Mouse (Mus musculus): ENCODE results near the gene Naa16. TPM values are rescaled to one million over a fixed set of nuclear protein-coding genes. Genes with fewer than 3 reads are reported as not detected.
"Not testable (repeated sequence)": the region's sequence is repeated elsewhere in the genome, so short reads cannot be mapped to it uniquely, and the experiment has no call there.

Naa16 gene
- 30.2 and 34.2 TPM in 2 replicates for polyA plus RNA-seq (2014; fragmentation: Nextera tagmentation; extraction: Ambion mirVana)

GRCm38 (mm10) chr14:79390265-79390926, at the start of gene Naa16:
Gene Naa16 (minus strand): TSS chr14:79390778.
- Histone ChIP-seq H3K36me3 (ENCODE audit: control insufficient read depth, insufficient read depth, low read length) (peaks cover 8% of the 10 kb centered on the region; the same call in 1 of the 2 replicates), H3K9me3 (ENCODE audit: control insufficient read depth, low read length) (no peaks in the 10 kb centered on the region), H3K9ac (ENCODE audit: low read depth, low read length) (peak within 1 kb of the TSS; percentile 93), H3K4me2 (ENCODE audit: low read depth, low read length) (peak within 1 kb of the TSS; percentile 80), H3K27ac (replicated peaks; ENCODE audit: low read depth, low read length) (peak within 1 kb of the TSS; percentile 99), H3K27me3 (replicated peaks; ENCODE audit: control insufficient read depth, insufficient read depth, low read length) (no peaks in the 10 kb centered on the region), H3K4me3 (ENCODE audit: low read depth, low read length) (peak within 1 kb of the TSS; percentile 91), H3K4me1 (ENCODE audit: control insufficient read depth, insufficient read depth, low read length) (peaks cover 8% of the 10 kb centered on the region)
- WGBS, result under 1% methylated on average over 50 of the region's 71 CpGs
- peak; percentile 96 for DNase-seq (ENCODE audit: low spot score)
- peak; percentile 97 for ATAC-seq (ENCODE audit: low read depth)

DNA sequence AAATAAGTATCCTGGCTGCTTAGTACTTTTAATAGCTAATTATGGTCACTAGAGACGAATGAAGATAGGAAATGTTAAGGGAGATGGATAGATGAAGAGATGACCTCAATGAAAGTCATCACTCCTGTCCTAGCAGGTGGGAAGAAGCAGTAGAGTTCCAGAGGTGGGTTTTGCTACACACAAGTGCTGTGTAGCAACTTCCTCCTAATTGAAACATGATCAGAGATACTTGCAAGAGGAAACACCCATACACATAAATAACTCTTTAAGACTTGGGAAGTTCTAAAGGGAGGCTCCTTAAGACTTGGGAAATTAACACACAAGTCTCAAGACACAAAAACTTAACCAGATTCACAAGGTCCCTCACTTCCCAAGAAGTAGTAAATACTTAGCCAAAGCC, 43.5 kb upstream of the Naa16 start:
- Histone ChIP-seq H3K4me1 (ENCODE audit: control insufficient read depth, insufficient read depth, low read length) (no peaks in the 10 kb centered on the region), H3K27me3 (replicated peaks; ENCODE audit: control insufficient read depth, insufficient read depth, low read length) (no peaks in the 10 kb centered on the region), H3K9ac (ENCODE audit: low read depth, low read length) (no peak overlapping the region), H3K36me3 (ENCODE audit: control insufficient read depth, insufficient read depth, low read length) (no peaks in the 10 kb centered on the region), H3K4me3 (ENCODE audit: low read depth, low read length) (no peak overlapping the region), H3K4me2 (ENCODE audit: low read depth, low read length) (no peak overlapping the region), H3K27ac (replicated peaks; ENCODE audit: low read depth, low read length) (no peak overlapping the region), H3K9me3 (ENCODE audit: control insufficient read depth, low read length) (no peaks in the 10 kb centered on the region)
- ATAC-seq (ENCODE audit: low read depth) (no peak), DNase-seq (ENCODE audit: low spot score) (no peak)
- 77% methylated on average over 1 of the region's 1 CpGs for WGBS

- H3K4me2 ChIP-seq (ENCODE audit: low read depth, low read length), result peak overlapping the region; percentile 51
- peaks cover 13% of the 10 kb centered on the region for H3K36me3 ChIP-seq (ENCODE audit: control insufficient read depth, insufficient read depth, low read length)
- peak overlapping the region; percentile 47 for H3K4me3 ChIP-seq (ENCODE audit: low read depth, low read length)
- ATAC-seq (ENCODE audit: low read depth), result peak; percentile 3; the same call in 1 of the 2 replicates
- peaks cover 14% of the 10 kb centered on the region for H3K9me3 ChIP-seq (ENCODE audit: control insufficient read depth, low read length)
- H3K9ac ChIP-seq (ENCODE audit: low read depth, low read length), result peak overlapping the region; percentile 63
- H3K27me3 ChIP-seq (replicated peaks; ENCODE audit: control insufficient read depth, insufficient read depth, low read length); DNase-seq (ENCODE audit: low spot score); H3K4me1 ChIP-seq (ENCODE audit: control insufficient read depth, insufficient read depth, low read length): not testable (repeated sequence)
- 100% methylated on average over 1 of the region's 59 CpGs for WGBS
- H3K27ac ChIP-seq (replicated peaks; ENCODE audit: low read depth, low read length), result peak overlapping the region; percentile 85
Observed at GRCm38 (mm10) chr14:79426730-79427365, 36.3 kb upstream of the Naa16 start.

- DNase-seq (ENCODE audit: low spot score) (peak; percentile 98), ATAC-seq (ENCODE audit: low read depth) (peak; percentile 99)
- Histone ChIP-seq H3K27ac (replicated peaks; ENCODE audit: low read depth, low read length) (peak within 1 kb of the TSS; percentile 85), H3K4me1 (ENCODE audit: control insufficient read depth, insufficient read depth, low read length) (no peaks in the 10 kb centered on the region), H3K27me3 (replicated peaks; ENCODE audit: control insufficient read depth, insufficient read depth, low read length) (no peaks in the 10 kb centered on the region), H3K9me3 (ENCODE audit: control insufficient read depth, low read length) (peaks cover 14% of the 10 kb centered on the region), H3K4me2 (ENCODE audit: low read depth, low read length) (peak within 1 kb of the TSS; percentile 51), H3K4me3 (ENCODE audit: low read depth, low read length) (peak within 1 kb of the TSS; percentile 47), H3K36me3 (ENCODE audit: control insufficient read depth, insufficient read depth, low read length) (peaks cover 13% of the 10 kb centered on the region), H3K9ac (ENCODE audit: low read depth, low read length) (peak within 1 kb of the TSS; percentile 63)
- WGBS, result under 1% methylated on average over 30 of the region's 44 CpGs
Observed at GRCm38 (mm10) chr14:79425979-79426729, 35.6 kb upstream of the Naa16 start, which contains the start of gene Kbtbd7. Gene Kbtbd7 (plus strand): TSS chr14:79426511.

GRCm38 (mm10) chr14:79420083-79420685, 29.6 kb upstream of the Naa16 start:
- no peak overlapping the region for H3K4me2 ChIP-seq (ENCODE audit: low read depth, low read length)
- H3K9ac ChIP-seq (ENCODE audit: low read depth, low read length), result no peak overlapping the region
- peak; percentile 5 for DNase-seq (ENCODE audit: low spot score)
- H3K4me3 ChIP-seq (ENCODE audit: low read depth, low read length), result no peak overlapping the region
- no peak overlapping the region for H3K27ac ChIP-seq (replicated peaks; ENCODE audit: low read depth, low read length)
- no peak for ATAC-seq (ENCODE audit: low read depth)
- H3K4me1 ChIP-seq (ENCODE audit: control insufficient read depth, insufficient read depth, low read length), result no peaks in the 10 kb centered on the region
- H3K36me3 ChIP-seq (ENCODE audit: control insufficient read depth, insufficient read depth, low read length), result peaks cover 15% of the 10 kb centered on the region
- no peaks in the 10 kb centered on the region for H3K27me3 ChIP-seq (replicated peaks; ENCODE audit: control insufficient read depth, insufficient read depth, low read length)
- no peaks in the 10 kb centered on the region for H3K9me3 ChIP-seq (ENCODE audit: control insufficient read depth, low read length)
- WGBS, result 63% methylated on average over 16 of the region's 20 CpGs

DNA sequence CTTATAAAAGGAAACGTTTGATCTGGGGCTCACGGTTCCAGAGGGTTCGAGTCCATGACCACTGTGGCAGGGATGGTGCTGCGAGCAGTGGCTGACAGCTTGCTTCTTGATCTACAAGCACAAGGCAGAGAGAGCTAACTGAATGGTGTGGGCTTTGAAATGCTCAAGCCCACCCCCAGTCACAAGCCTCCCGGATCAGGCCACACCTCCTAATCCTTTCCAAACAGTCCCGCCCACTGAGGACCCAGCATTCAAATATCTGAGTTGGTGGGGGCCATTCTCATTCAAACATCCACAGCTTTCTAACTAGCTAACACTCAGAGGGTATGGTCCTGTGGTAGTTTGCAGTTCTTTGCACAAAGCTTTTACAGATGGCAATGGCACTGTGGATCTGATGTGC, 22.5 kb upstream of the Naa16 start:
- H3K4me1 ChIP-seq (ENCODE audit: control insufficient read depth, insufficient read depth, low read length), result no peaks in the 10 kb centered on the region
- ATAC-seq (ENCODE audit: low read depth), result no peak
- H3K4me3 ChIP-seq (ENCODE audit: low read depth, low read length), result no peak overlapping the region
- no peaks in the 10 kb centered on the region for H3K9me3 ChIP-seq (ENCODE audit: control insufficient read depth, low read length)
- H3K27ac ChIP-seq (replicated peaks; ENCODE audit: low read depth, low read length), result no peak overlapping the region
- DNase-seq (ENCODE audit: low spot score), result no peak
- no peak overlapping the region for H3K4me2 ChIP-seq (ENCODE audit: low read depth, low read length)
- peaks cover 28% of the 10 kb centered on the region; the same call in 1 of the 2 replicates for H3K36me3 ChIP-seq (ENCODE audit: control insufficient read depth, insufficient read depth, low read length)
- 84% methylated on average over 6 of the region's 6 CpGs for WGBS
- no peak overlapping the region for H3K9ac ChIP-seq (ENCODE audit: low read depth, low read length)
- H3K27me3 ChIP-seq (replicated peaks; ENCODE audit: control insufficient read depth, insufficient read depth, low read length), result no peaks in the 10 kb centered on the region

- WGBS, result 76% methylated on average over 2 of the region's 2 CpGs
- DNase-seq (ENCODE audit: low spot score) (no peak), ATAC-seq (ENCODE audit: low read depth) (no peak)
- Histone ChIP-seq H3K9me3 (ENCODE audit: control insufficient read depth, low read length) (no peaks in the 10 kb centered on the region), H3K4me1 (ENCODE audit: control insufficient read depth, insufficient read depth, low read length) (no peaks in the 10 kb centered on the region), H3K4me2 (ENCODE audit: low read depth, low read length) (no peak overlapping the region), H3K27ac (replicated peaks; ENCODE audit: low read depth, low read length) (no peak overlapping the region), H3K27me3 (replicated peaks; ENCODE audit: control insufficient read depth, insufficient read depth, low read length) (no peaks in the 10 kb centered on the region), H3K4me3 (ENCODE audit: low read depth, low read length) (no peak overlapping the region), H3K9ac (ENCODE audit: low read depth, low read length) (no peak overlapping the region), H3K36me3 (ENCODE audit: control insufficient read depth, insufficient read depth, low read length) (peaks cover 30% of the 10 kb centered on the region; the same call in 1 of the 2 replicates)
Observed at GRCm38 (mm10) chr14:79410662-79411061, 20.1 kb upstream of the Naa16 start.

GRCm38 (mm10) chr14:79409278-79409830, 18.8 kb upstream of the Naa16 start:
- Histone ChIP-seq H3K4me3 (ENCODE audit: low read depth, low read length) (no peak overlapping the region), H3K27ac (replicated peaks; ENCODE audit: low read depth, low read length) (no peak overlapping the region), H3K9ac (ENCODE audit: low read depth, low read length) (no peak overlapping the region), H3K36me3 (ENCODE audit: control insufficient read depth, insufficient read depth, low read length) (peaks cover 30% of the 10 kb centered on the region; the same call in 1 of the 2 replicates), H3K4me1 (ENCODE audit: control insufficient read depth, insufficient read depth, low read length) (no peaks in the 10 kb centered on the region), H3K4me2 (ENCODE audit: low read depth, low read length) (no peak overlapping the region), H3K27me3 (replicated peaks; ENCODE audit: control insufficient read depth, insufficient read depth, low read length) (no peaks in the 10 kb centered on the region), H3K9me3 (ENCODE audit: control insufficient read depth, low read length) (no peaks in the 10 kb centered on the region)
- no peak for ATAC-seq (ENCODE audit: low read depth)
- no peak for DNase-seq (ENCODE audit: low spot score)
- WGBS, result 93% methylated on average over 6 of the region's 6 CpGs

Measured in embryonic facial prominence, embryonic 14.5 days (tissue).